Mouse (Mus musculus): ENCODE results near the gene Actl10. TPM values are rescaled to one million over a fixed set of nuclear protein-coding genes. Genes with fewer than 3 reads are reported as not detected.

Actl10 gene
- not detected in 2 replicates for polyA plus RNA-seq (2011; ENCODE audit: insufficient read length, low read depth, missing spikeins)

DNA sequence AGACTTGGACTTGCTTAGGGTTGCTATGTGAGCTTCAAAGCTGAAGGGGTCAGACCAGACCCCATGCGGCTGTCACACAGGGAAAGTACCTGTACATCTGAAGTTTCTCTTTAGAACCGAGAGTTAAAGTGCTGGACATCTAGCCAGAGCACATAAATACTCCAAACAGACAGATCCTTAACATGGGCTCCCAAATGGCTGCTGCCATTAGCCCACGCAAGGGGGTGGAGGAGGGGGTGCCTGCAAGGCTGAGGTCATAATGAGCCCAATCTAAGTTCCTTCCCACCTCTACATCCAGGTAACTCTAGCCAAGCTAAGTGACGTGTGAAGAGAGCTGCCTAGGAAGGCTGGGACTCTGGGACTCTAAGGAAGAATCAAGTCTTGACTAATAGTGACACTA lies at the start of gene Actl10:
TSS of gene Actl10 (plus strand) at position 301 of the 400 bp plus-strand sequence.
- no peak for TF ChIP-seq POLR2A (IDR thresholded peaks at IDR 0.05; ENCODE audit: low read depth, low read length)
- TF ChIP-seq CTCF (IDR thresholded peaks at IDR 0.05; ENCODE audit: borderline replicate concordance, insufficient read depth, low read length) = no peak
- Histone ChIP-seq H3K4me1 (ENCODE audit: control insufficient read depth, insufficient read depth, low read length) (no peaks in the 10 kb centered on the region), H3K4me3 (ENCODE audit: insufficient read depth, low read length) (no peak within 1 kb of the TSS), H3K27ac (ENCODE audit: insufficient read depth, low read length) (no peak within 1 kb of the TSS)

DNA sequence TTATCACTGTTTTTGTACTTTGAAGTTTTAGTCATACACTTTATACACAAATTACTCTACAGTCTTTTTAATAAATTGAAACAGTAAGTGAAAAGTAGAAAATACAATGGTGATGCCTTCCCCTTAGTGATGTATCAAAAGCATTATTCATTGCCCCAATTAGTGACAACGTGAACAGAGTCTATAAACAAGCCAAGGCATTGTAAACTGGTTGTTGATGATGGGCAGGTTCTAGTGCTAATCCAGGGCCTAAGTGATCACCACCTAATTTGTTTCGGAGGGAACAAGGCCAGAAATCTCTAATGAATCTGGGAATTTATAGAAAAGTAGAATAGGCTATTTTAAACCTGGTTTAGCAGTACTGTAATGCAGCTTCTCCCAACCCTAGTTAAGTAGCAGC lies 44.5 kb upstream of the Actl10 start:
- Histone ChIP-seq H3K4me3 (ENCODE audit: insufficient read depth, low read length) (no peak overlapping the region), H3K4me1 (ENCODE audit: control insufficient read depth, insufficient read depth, low read length) (no peaks in the 10 kb centered on the region), H3K27ac (ENCODE audit: insufficient read depth, low read length) (no peak overlapping the region)
- TF ChIP-seq CTCF (IDR thresholded peaks at IDR 0.05; ENCODE audit: borderline replicate concordance, insufficient read depth, low read length) (no peak), POLR2A (IDR thresholded peaks at IDR 0.05; ENCODE audit: low read depth, low read length) (no peak)

DNA sequence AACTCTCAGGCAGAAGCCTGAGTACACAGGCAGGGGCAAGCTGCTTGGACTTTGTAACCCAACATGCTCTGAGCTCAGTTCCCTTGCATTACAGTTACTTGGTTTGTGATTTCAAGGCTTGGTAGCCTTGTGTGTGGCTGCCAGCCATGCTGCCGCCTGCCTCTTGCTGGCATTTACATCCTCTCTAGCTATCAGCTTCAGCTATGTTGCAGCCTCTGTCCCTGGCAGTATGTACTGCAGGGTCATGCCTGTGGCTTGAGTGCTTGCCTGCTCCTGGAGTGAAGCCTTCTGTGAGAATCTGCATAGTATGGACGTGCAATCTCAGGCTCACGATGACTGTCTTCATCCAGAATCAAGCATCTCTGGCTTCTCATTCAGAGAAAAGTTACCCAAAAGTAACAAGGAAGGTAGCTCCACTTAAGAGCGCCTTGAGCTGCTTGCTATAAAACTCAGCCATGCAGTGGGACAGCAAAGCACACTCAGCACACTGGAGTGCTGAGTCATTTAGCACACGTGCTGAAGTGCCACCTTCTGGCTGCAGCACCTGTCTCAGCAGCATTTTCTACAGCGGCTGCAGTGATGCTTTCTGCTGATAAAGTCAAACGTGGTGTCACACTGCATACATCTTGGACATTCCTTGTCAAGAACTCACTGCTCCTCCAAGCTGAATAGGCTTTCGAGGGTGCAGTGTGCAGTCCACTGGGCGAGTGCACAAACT lies 43.9 kb upstream of the Actl10 start:
- no peak for TF ChIP-seq POLR2A (IDR thresholded peaks at IDR 0.05; ENCODE audit: low read depth, low read length)
- TF ChIP-seq CTCF (IDR thresholded peaks at IDR 0.05; ENCODE audit: borderline replicate concordance, insufficient read depth, low read length) = peak; percentile 32; the same call in 1 of the 2 replicates
- Histone ChIP-seq H3K4me1 (ENCODE audit: control insufficient read depth, insufficient read depth, low read length) (no peaks in the 10 kb centered on the region), H3K27ac (ENCODE audit: insufficient read depth, low read length) (no peak overlapping the region), H3K4me3 (ENCODE audit: insufficient read depth, low read length) (no peak overlapping the region)

GRCm38 (mm10) chr2:154508450-154508849 lies 43.1 kb upstream of the Actl10 start:
- TF ChIP-seq CTCF (IDR thresholded peaks at IDR 0.05; ENCODE audit: borderline replicate concordance, insufficient read depth, low read length) (no peak), POLR2A (IDR thresholded peaks at IDR 0.05; ENCODE audit: low read depth, low read length) (no peak)
- Histone ChIP-seq H3K4me3 (ENCODE audit: insufficient read depth, low read length) (no peak overlapping the region), H3K27ac (ENCODE audit: insufficient read depth, low read length) (no peak overlapping the region), H3K4me1 (ENCODE audit: control insufficient read depth, insufficient read depth, low read length) (no peaks in the 10 kb centered on the region)

GRCm38 (mm10) chr2:154510141-154510540 lies 41.4 kb upstream of the Actl10 start:
- TF ChIP-seq CTCF (IDR thresholded peaks at IDR 0.05; ENCODE audit: borderline replicate concordance, insufficient read depth, low read length) = no peak
- no peak for TF ChIP-seq POLR2A (IDR thresholded peaks at IDR 0.05; ENCODE audit: low read depth, low read length)
- no peak overlapping the region for H3K4me3 ChIP-seq (ENCODE audit: insufficient read depth, low read length)

DNA sequence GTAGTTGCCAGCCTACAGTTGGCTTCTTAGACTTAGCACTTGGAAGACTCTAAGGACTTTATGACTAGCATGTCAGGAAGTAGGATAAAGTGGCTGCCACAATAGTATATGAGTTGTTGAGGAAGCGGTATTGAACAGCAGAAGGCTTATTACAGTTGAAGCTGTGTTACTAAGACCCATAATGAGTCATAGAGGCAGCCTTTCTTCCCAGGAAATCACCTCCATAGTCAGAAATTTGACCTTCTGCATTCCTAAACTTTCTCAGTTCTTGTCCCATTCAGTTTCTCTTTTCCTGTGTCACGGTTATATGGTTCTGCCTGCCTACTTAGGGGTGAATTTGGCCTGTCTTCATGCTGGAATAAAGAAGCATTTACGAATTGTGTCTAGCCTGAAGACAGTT lies 34.6 kb upstream of the Actl10 start:
- Histone ChIP-seq H3K4me3 (ENCODE audit: insufficient read depth, low read length) (no peak overlapping the region), H3K27ac (ENCODE audit: insufficient read depth, low read length) (peak overlapping the region; percentile 83), H3K4me1 (ENCODE audit: control insufficient read depth, insufficient read depth, low read length) (peaks cover 14% of the 10 kb centered on the region)
- TF ChIP-seq POLR2A (IDR thresholded peaks at IDR 0.05; ENCODE audit: low read depth, low read length) = no peak
- no peak for TF ChIP-seq CTCF (IDR thresholded peaks at IDR 0.05; ENCODE audit: borderline replicate concordance, insufficient read depth, low read length)

More at GRCm38 (mm10) chr2:154510141-154510540, 41.4 kb upstream of the Actl10 start:
- Histone ChIP-seq H3K27ac (ENCODE audit: insufficient read depth, low read length) (no peak overlapping the region), H3K4me1 (ENCODE audit: control insufficient read depth, insufficient read depth, low read length) (no peaks in the 10 kb centered on the region)

- H3K27ac ChIP-seq (ENCODE audit: insufficient read depth, low read length) = peak overlapping the region; percentile 83
- TF ChIP-seq POLR2A (IDR thresholded peaks at IDR 0.05; ENCODE audit: low read depth, low read length) (no peak), CTCF (IDR thresholded peaks at IDR 0.05; ENCODE audit: borderline replicate concordance, insufficient read depth, low read length) (no peak)
- H3K4me1 ChIP-seq (ENCODE audit: control insufficient read depth, insufficient read depth, low read length) = peaks cover 14% of the 10 kb centered on the region
- no peak overlapping the region for H3K4me3 ChIP-seq (ENCODE audit: insufficient read depth, low read length)
Observed at GRCm38 (mm10) chr2:154517424-154517823, 34.2 kb upstream of the Actl10 start.

- Histone ChIP-seq H3K4me3 (ENCODE audit: insufficient read depth, low read length) (no peak overlapping the region), H3K27ac (ENCODE audit: insufficient read depth, low read length) (no peak overlapping the region), H3K4me1 (ENCODE audit: control insufficient read depth, insufficient read depth, low read length) (peaks cover 9% of the 10 kb centered on the region)
- TF ChIP-seq CTCF (IDR thresholded peaks at IDR 0.05; ENCODE audit: borderline replicate concordance, insufficient read depth, low read length) (no peak), POLR2A (IDR thresholded peaks at IDR 0.05; ENCODE audit: low read depth, low read length) (no peak)
Observed at GRCm38 (mm10) chr2:154521449-154521848, 30.1 kb upstream of the Actl10 start.

DNA sequence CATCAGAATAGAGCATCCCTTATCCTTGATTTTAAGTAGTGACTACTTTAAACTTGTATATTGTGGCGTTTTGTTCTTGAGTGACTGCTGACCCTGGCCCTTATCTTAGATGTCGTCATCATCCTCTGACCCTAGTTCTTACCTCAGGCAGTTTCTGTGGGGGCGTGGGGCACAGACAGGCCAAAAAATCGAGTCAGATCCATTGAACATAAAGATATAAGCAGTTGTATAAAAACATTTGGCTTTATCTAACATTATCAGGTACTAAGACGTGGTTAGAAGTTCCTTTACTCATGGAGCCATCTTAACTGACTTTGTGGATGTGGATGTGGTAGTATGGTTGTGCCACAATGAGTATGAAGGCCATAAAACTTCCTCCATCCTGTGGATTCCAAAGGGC lies 29.2 kb upstream of the Actl10 start:
- Histone ChIP-seq H3K4me3 (ENCODE audit: insufficient read depth, low read length) (no peak overlapping the region), H3K4me1 (ENCODE audit: control insufficient read depth, insufficient read depth, low read length) (peaks cover under 1% of the 10 kb centered on the region; the same call in 1 of the 2 replicates), H3K27ac (ENCODE audit: insufficient read depth, low read length) (no peak overlapping the region)
- TF ChIP-seq POLR2A (IDR thresholded peaks at IDR 0.05; ENCODE audit: low read depth, low read length) = no peak
- no peak for TF ChIP-seq CTCF (IDR thresholded peaks at IDR 0.05; ENCODE audit: borderline replicate concordance, insufficient read depth, low read length)

- TF ChIP-seq CTCF (IDR thresholded peaks at IDR 0.05; ENCODE audit: borderline replicate concordance, insufficient read depth, low read length) = no peak
- no peak for TF ChIP-seq POLR2A (IDR thresholded peaks at IDR 0.05; ENCODE audit: low read depth, low read length)
- no peak overlapping the region for H3K27ac ChIP-seq (ENCODE audit: insufficient read depth, low read length)
- no peaks in the 10 kb centered on the region for H3K4me1 ChIP-seq (ENCODE audit: control insufficient read depth, insufficient read depth, low read length)
- H3K4me3 ChIP-seq (ENCODE audit: insufficient read depth, low read length) = no peak overlapping the region
Observed at GRCm38 (mm10) chr2:154525285-154525684, 26.3 kb upstream of the Actl10 start.
